Mouse (Mus musculus): Measurements from ENCODE around the gene Fads2.

- TF ChIP-seq GATA1 (IDR thresholded peaks at IDR 0.05; ENCODE audit: low read depth, low read length) (no peak), USF1 (IDR thresholded peaks at IDR 0.05; ENCODE audit: low read depth, low read length) (no peak), CTCF (IDR thresholded peaks at IDR 0.05 in 2 of 3, conservative IDR thresholded peaks at IDR 0.05 in 1 of 3; ENCODE audit: control insufficient read depth in 1 of 3, insufficient read depth in 1 of 3, low read depth in 2 of 3, low read length in 3 of 3, poor library complexity in 1 of 3, severe bottlenecking in 1 of 3) (no peak), KAT2A (conservative IDR thresholded peaks at IDR 0.05; ENCODE audit: low read depth, low read length) (no peak), MAX (IDR thresholded peaks at IDR 0.05; ENCODE audit: low read length) (no peak), POLR2A (IDR thresholded peaks at IDR 0.05; ENCODE audit: control insufficient read depth in 1 of 2, insufficient read depth in 1 of 2, low read depth in 1 of 2, low read length in 2 of 2, poor library complexity in 1 of 2) (no peak), CHD2 (IDR thresholded peaks at IDR 0.05; ENCODE audit: low read length) (no peak), ELF1 (IDR thresholded peaks at IDR 0.05; ENCODE audit: low read depth, low read length) (no peak)
Measured at GRCm38 (mm10) chr19:10071892-10072291, 29.7 kb downstream of the Fads2 start.
